Mouse (Mus musculus) small intestine, adult 2 months (tissue): ENCODE results near the gene Hist1h2ag. TPM values are rescaled to one million over a fixed set of nuclear protein-coding genes. Genes with fewer than 3 reads are reported as not detected.

Experiments used
- H3K27ac ChIP-seq: fragments of 200-500 bp; 2 replicates; pipeline ENCODE4 v1.5.1; 2012; ENCODE audit warnings: low read depth, low read length, control low read depth, inconsistent platforms; ENCODE audit not compliant: insufficient read depth
- H3K27me3 ChIP-seq: fragments of 200-500 bp; 2 replicates; pipeline ENCODE4 v1.6.1; 2012; ENCODE audit warnings: mild to moderate bottlenecking, moderate library complexity, low read length, inconsistent platforms; ENCODE audit not compliant: control insufficient read depth, insufficient read depth
- H3K36me3 ChIP-seq: fragments of 200-500 bp; 2 replicates; pipeline ENCODE4 v1.6.1; 2012; ENCODE audit warnings: mild to moderate bottlenecking, low read length, control low read depth, inconsistent platforms; ENCODE audit not compliant: control insufficient read depth, insufficient read depth
- H3K4me1 ChIP-seq: fragments of 200-500 bp; 2 replicates; pipeline ENCODE4 v1.6.1; 2012; ENCODE audit warnings: low read length, inconsistent platforms, mixed read lengths; ENCODE audit not compliant: control insufficient read depth, insufficient read depth, insufficient read length
- H3K4me3 ChIP-seq: fragments of 200-500 bp; 2 replicates; pipeline ENCODE4 v1.5.1; 2012; ENCODE audit warnings: low read depth, mild to moderate bottlenecking, control low read depth, inconsistent platforms, low read length, moderate library complexity
- CTCF ChIP-seq: fragments of 200-500 bp; IDR thresholded peaks from 2 replicates; pipeline ENCODE4 v1.5.1; 2012; ENCODE audit warnings: low read depth, mild to moderate bottlenecking, control low read depth, inconsistent platforms, low read length, moderate library complexity, mixed read lengths; ENCODE audit not compliant: insufficient replicate concordance, insufficient read length; ENCODE audit errors: extremely low read depth
- POLR2A ChIP-seq: fragments of 200-500 bp; IDR thresholded peaks from 2 replicates; pipeline ENCODE4 v1.6.1; 2012; ENCODE audit warnings: low read depth, mild to moderate bottlenecking, control low read depth, inconsistent platforms, low read length, moderate library complexity
- WGBS: fragments of 180-500 bp; shearing (Covaris S2); methylation state at CpG from one replicate; pipeline ENCODE4 v1.1.7; 2018; 5-methylcytosine and 5-hydroxymethylcytosine counted together
- polyA plus RNA-seq: library from polyadenylated mRNA; depleted of rRNA; stranded (reverse); fragments of >200 nt; gene quantifications from 2 replicates; pipeline ENCODE4 v1.2.3, GENCODE M21; 2012; rRNA removed

The Hist1h2ag gene
- polyA plus RNA-seq, 1 experiment, result 22.6 TPM

DNA sequence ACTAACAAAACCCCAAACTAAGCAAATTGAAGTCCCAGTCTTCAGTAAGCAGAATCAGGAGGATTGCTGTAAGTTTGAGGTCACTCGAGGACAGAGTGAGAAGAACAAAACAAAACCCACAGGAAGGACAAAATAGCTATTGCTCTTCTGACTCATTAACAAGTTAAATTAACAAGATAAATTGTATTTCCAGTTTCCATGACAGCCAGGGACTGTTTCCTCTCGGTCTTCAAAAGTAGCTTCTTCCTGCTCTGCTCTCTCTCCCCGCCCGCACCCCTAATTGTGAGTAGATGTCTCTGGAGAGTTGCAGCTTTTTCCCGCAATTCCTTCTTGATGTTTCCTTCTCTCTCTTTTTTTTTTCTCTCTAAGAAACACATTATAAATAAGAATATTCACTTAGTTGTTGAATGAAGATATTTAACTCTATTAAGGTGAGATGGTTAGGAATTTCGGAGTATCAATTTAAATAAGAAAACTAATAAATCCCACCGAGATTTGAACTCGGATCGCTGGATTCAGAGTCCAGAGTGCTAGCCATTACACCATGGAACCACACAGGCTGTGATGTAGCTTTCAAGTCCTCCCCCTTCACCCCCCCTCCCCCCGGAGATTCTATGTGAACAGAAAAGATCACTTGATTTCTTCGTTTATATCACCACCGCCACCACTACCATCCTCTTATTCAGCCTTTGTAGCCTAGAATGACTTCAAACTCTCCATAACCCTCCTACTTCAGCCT lies 46.5 kb downstream of the Hist1h2ag start:
- Histone ChIP-seq H3K4me3 (0 out of 2 replicates have a peak overlapping the region, but pooled peaks have one; percentile 24), H3K4me1 (peaks cover 6% of the 10 kb centered on the region; the same call in 1 of the 2 replicates), H3K27ac (no peak overlapping the region), H3K27me3 (peaks cover 56% of the 10 kb centered on the region), H3K36me3 (no peaks in the 10 kb centered on the region)
- WGBS, result 7% methylated on average over 12 of the region's 12 CpGs
- no peak for TF ChIP-seq POLR2A
- no peak for TF ChIP-seq CTCF

DNA sequence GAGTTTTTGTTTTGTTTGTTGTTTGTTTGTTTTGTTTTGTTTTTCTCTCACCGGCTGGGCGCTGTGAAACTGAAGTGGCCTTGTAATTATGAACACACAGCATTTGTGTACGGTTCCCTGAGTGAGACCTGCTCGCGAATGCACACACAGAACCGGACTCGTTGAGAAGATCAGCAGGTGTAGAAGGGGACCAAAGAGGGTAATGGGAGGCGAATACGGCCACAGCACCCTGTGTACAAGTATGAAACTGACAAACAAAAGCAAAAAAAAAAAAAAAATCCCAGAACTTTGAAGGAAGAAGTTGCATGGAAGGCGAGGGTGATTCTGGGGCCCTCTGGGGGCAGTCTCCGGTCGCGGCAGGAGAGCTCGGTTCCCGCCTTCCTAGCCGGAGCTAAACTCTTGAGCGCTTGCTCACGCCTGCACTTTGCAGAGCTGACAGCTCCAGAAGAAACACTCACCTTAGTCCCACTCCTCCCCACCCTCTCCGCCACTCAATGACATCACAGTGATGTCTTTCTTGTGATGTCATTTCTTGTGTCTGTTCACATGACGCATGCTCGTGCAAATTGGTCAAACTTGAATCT lies 47.3 kb downstream of the Hist1h2ag start:
- Histone ChIP-seq H3K4me3 (peak overlapping the region; percentile 57), H3K27me3 (peaks cover 56% of the 10 kb centered on the region), H3K27ac (no peak overlapping the region), H3K4me1 (peaks cover 6% of the 10 kb centered on the region; the same call in 1 of the 2 replicates), H3K36me3 (no peaks in the 10 kb centered on the region)
- 2% methylated on average over 21 of the region's 21 CpGs for WGBS
- TF ChIP-seq POLR2A (no peak), CTCF (no peak)

- Histone ChIP-seq H3K36me3 (no peaks in the 10 kb centered on the region), H3K4me1 (peaks cover 6% of the 10 kb centered on the region; the same call in 1 of the 2 replicates), H3K27me3 (peaks cover 52% of the 10 kb centered on the region), H3K4me3 (peak overlapping the region; percentile 57), H3K27ac (no peak overlapping the region)
- TF ChIP-seq CTCF, result no peak
- TF ChIP-seq POLR2A, result no peak
- WGBS, result 8% methylated on average over 8 of the region's 8 CpGs
These were observed 47.8 kb downstream of the Hist1h2ag start for GRCm38 (mm10) chr13:21994896-21995295.

- peaks cover 46% of the 10 kb centered on the region for H3K27me3 ChIP-seq
- WGBS, result 8% methylated on average over 22 of the region's 22 CpGs
- TF ChIP-seq CTCF, result no peak
- TF ChIP-seq POLR2A, result no peak
- no peak overlapping the region for H3K4me3 ChIP-seq
- no peak overlapping the region for H3K27ac ChIP-seq
- no peaks in the 10 kb centered on the region for H3K36me3 ChIP-seq
- H3K4me1 ChIP-seq, result peaks cover 6% of the 10 kb centered on the region; the same call in 1 of the 2 replicates
These were observed 48.6 kb downstream of the Hist1h2ag start for GRCm38 (mm10) chr13:21993957-21994738.

DNA sequence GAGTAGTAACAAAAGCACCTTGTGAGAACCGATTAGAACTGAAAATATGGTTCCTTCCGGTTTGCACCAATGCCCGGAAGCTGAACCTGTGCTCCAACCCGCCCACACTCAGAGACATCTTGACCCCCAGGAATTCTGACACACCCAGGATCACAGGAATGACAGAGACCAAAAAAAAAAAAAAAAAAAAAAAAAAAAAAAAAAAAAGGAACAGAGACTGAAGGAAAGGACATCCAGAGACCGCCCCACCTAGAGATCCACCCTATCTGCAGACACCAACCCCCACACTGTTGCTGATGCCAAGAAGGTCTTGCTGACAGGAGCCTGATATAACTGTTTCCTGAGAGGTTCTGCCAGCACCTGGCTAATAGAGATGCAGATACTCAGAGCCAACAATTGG lies 50.2 kb downstream of the Hist1h2ag start:
- H3K27me3 ChIP-seq, result peaks cover 32% of the 10 kb centered on the region
- H3K4me1 ChIP-seq, result peaks cover 6% of the 10 kb centered on the region; the same call in 1 of the 2 replicates
- no peaks in the 10 kb centered on the region for H3K36me3 ChIP-seq
- 87% methylated on average over 5 of the region's 5 CpGs for WGBS
- TF ChIP-seq POLR2A (no peak), CTCF (no peak)
- no peak overlapping the region for H3K4me3 ChIP-seq
- H3K27ac ChIP-seq, result no peak overlapping the region

Other genes with a start within 250 kb of the Hist1h2ag start
- gene Hist1h2bq, start 232.7 kb downstream of the Hist1h2ag start, polyA plus RNA-seq, result 31.1 and 32.0 TPM in 2 replicates
- not detected in 2 replicates for gene Hist1h2ao, start 232.5 kb downstream of the Hist1h2ag start, polyA plus RNA-seq
- gene Hist1h4m, start 231.2 kb downstream of the Hist1h2ag start, polyA plus RNA-seq, result 16.0 TPM in 1 of 2 replicates, not detected in the other
- gene Hist1h4n, start 210.7 kb downstream of the Hist1h2ag start, polyA plus RNA-seq, result 30.7 and 41.0 TPM in 2 replicates
- 1,042 and 2,404 TPM in 2 replicates for gene Hist1h2ap, start 209.4 kb downstream of the Hist1h2ag start, polyA plus RNA-seq
- gene Hist1h2br, start 209.2 kb downstream of the Hist1h2ag start, polyA plus RNA-seq, result 27.4 and 35.4 TPM in 2 replicates
- gene Zfp184, start 97.8 kb downstream of the Hist1h2ag start, polyA plus RNA-seq, result 0.13 and 0.23 TPM in 2 replicates
- not detected in 2 replicates for gene Pom121l2, start 61.8 kb downstream of the Hist1h2ag start, polyA plus RNA-seq
- gene Prss16, start 33.2 kb downstream of the Hist1h2ag start, polyA plus RNA-seq, result 1.2 and 2.0 TPM in 2 replicates
- gene Hist1h2ah, start 7.4 kb downstream of the Hist1h2ag start, polyA plus RNA-seq, result 106 and 238 TPM in 2 replicates
- 34.9 and 41.4 TPM in 2 replicates for gene Hist1h2bk, start 7.1 kb downstream of the Hist1h2ag start, polyA plus RNA-seq
- gene Hist1h4i, start 1.6 kb downstream of the Hist1h2ag start, polyA plus RNA-seq, result 6.3 and 10.1 TPM in 2 replicates
- gene Hist1h2bj, start 270 bp upstream of the Hist1h2ag start, polyA plus RNA-seq, result 16.9 and 21.2 TPM in 2 replicates
- not detected in 2 replicates for gene Vmn1r188, start 41.5 kb upstream of the Hist1h2ag start, polyA plus RNA-seq
- gene Vmn1r189, start 62.9 kb upstream of the Hist1h2ag start, polyA plus RNA-seq, result not detected in 2 replicates
- gene Vmn1r191, start 141.0 kb upstream of the Hist1h2ag start, polyA plus RNA-seq, result not detected in 2 replicates
- gene Vmn1r192, start 148.2 kb upstream of the Hist1h2ag start, polyA plus RNA-seq, result not detected in 2 replicates
- not detected in 2 replicates for gene Vmn1r193, start 180.2 kb upstream of the Hist1h2ag start, polyA plus RNA-seq
- not detected in 2 replicates for gene Vmn1r194, start 201.3 kb upstream of the Hist1h2ag start, polyA plus RNA-seq
- gene Vmn1r195, start 227.6 kb upstream of the Hist1h2ag start, polyA plus RNA-seq, result not detected in 2 replicates
- gene Vmn1r196, start 247.0 kb upstream of the Hist1h2ag start, polyA plus RNA-seq, result not detected in 2 replicates